Mouse (Mus musculus) hindbrain, embryonic 15.5 days (tissue): ENCODE measurements around the gene Gm29776. TPM values are rescaled to one million over a fixed set of nuclear protein-coding genes. Genes with fewer than 3 reads are reported as not detected.

Experiments
- ATAC-seq: fragments of 200-750 bp; cut with Nextera tagmentation; 2 replicates; pipeline ENCODE4 v1.8.0; 2017; ENCODE audit warnings: low read depth, moderate number of reproducible peaks, moderate TSS enrichment; ENCODE audit not compliant: low FRiP score
- H3K27ac ChIP-seq: fragments of 300-500 bp; sonication (generic); replicated peaks from 2 replicates; pipeline ENCODE4 v1.5.1; 2015; ENCODE audit warnings: mild to moderate bottlenecking, inconsistent platforms
- H3K27me3 ChIP-seq: fragments of 300-500 bp; sonication (generic); 2 replicates; pipeline ENCODE4 v1.6.1; 2015; ENCODE audit warnings: control low read depth, inconsistent platforms
- H3K36me3 ChIP-seq: fragments of 300-500 bp; sonication (generic); 2 replicates; pipeline ENCODE4 v1.6.1; 2015; ENCODE audit warnings: control low read depth, inconsistent platforms
- H3K4me1 ChIP-seq: fragments of 300-500 bp; sonication (generic); replicated peaks from 2 replicates; pipeline ENCODE4 v1.6.1; 2015; ENCODE audit warnings: control low read depth, inconsistent platforms
- H3K4me2 ChIP-seq: fragments of 300-500 bp; sonication (generic); 2 replicates; pipeline ENCODE4 v1.6.1; 2015; ENCODE audit warnings: moderate library complexity, mild to moderate bottlenecking, inconsistent platforms
- H3K4me3 ChIP-seq: fragments of 300-500 bp; sonication (generic); 2 replicates; pipeline ENCODE4 v1.5.1; 2015; ENCODE audit warnings: mild to moderate bottlenecking, inconsistent platforms
- H3K9ac ChIP-seq: fragments of 300-500 bp; sonication (generic); 2 replicates; pipeline ENCODE4 v1.6.1; 2015; ENCODE audit warnings: inconsistent platforms
- H3K9me3 ChIP-seq: fragments of 300-500 bp; sonication (generic); 2 replicates; pipeline ENCODE4 v1.6.1; 2016; ENCODE audit warnings: control low read depth, inconsistent platforms
- WGBS: fragments of 180-500 bp; shearing (Covaris S2); methylation state at CpG from one replicate; pipeline ENCODE4 v1.1.7; 2015; 5-methylcytosine and 5-hydroxymethylcytosine counted together
- polyA plus RNA-seq: library from polyadenylated mRNA; unstranded; fragments of >200 nt; fragmentation: Nextera tagmentation; extraction: Ambion mirVana; gene quantifications from 2 replicates; pipeline ENCODE4 v1.2.1, GENCODE M21; 2015

Gene Gm29776
- polyA plus RNA-seq, 1 experiment from 2014 or later: 0.30 TPM

- ATAC-seq: no peak
- no peak overlapping the region for H3K4me3 ChIP-seq
- no peaks in the 10 kb centered on the region for H3K9me3 ChIP-seq
- H3K4me1 ChIP-seq: no peaks in the 10 kb centered on the region
- no peak overlapping the region for H3K9ac ChIP-seq
- H3K36me3 ChIP-seq: no peaks in the 10 kb centered on the region
- no peak overlapping the region for H3K27ac ChIP-seq
- 58% methylated on average over 5 of the region's 5 CpGs for WGBS
- no peaks in the 10 kb centered on the region for H3K27me3 ChIP-seq
- no peak overlapping the region for H3K4me2 ChIP-seq
These were observed 7.2 kb upstream of the Gm29776 start for GRCm38 (mm10) chr14:54705844-54706243.

- Histone ChIP-seq H3K9ac (no peak overlapping the region), H3K36me3 (no peaks in the 10 kb centered on the region), H3K9me3 (no peaks in the 10 kb centered on the region), H3K4me1 (no peaks in the 10 kb centered on the region), H3K27me3 (no peaks in the 10 kb centered on the region), H3K27ac (no peak overlapping the region), H3K4me2 (no peak overlapping the region), H3K4me3 (no peak overlapping the region)
- no peak for ATAC-seq
- WGBS: 72% methylated on average over 10 of the region's 10 CpGs
These were observed 4.6 kb upstream of the Gm29776 start for GRCm38 (mm10) chr14:54703207-54703606.

- no peaks in the 10 kb centered on the region for H3K9me3 ChIP-seq
- no peak overlapping the region for H3K9ac ChIP-seq
- H3K36me3 ChIP-seq: no peaks in the 10 kb centered on the region
- no peak overlapping the region for H3K4me3 ChIP-seq
- 12% methylated on average over 6 of the region's 6 CpGs for WGBS
- no peak overlapping the region for H3K4me2 ChIP-seq
- no peaks in the 10 kb centered on the region for H3K4me1 ChIP-seq
- no peaks in the 10 kb centered on the region for H3K27me3 ChIP-seq
- ATAC-seq: no peak
- H3K27ac ChIP-seq: no peak overlapping the region
These were observed 2.7 kb upstream of the Gm29776 start for GRCm38 (mm10) chr14:54701298-54701697.

- WGBS: 63% methylated on average over 3 of the region's 3 CpGs
- no peaks in the 10 kb centered on the region for H3K9me3 ChIP-seq
- no peak overlapping the region for H3K27ac ChIP-seq
- H3K4me1 ChIP-seq: no peaks in the 10 kb centered on the region
- no peak overlapping the region for H3K9ac ChIP-seq
- no peak for ATAC-seq
- no peak overlapping the region for H3K4me3 ChIP-seq
- H3K4me2 ChIP-seq: no peak overlapping the region
- H3K36me3 ChIP-seq: no peaks in the 10 kb centered on the region
- H3K27me3 ChIP-seq: no peaks in the 10 kb centered on the region
These were observed 953 bp upstream of the Gm29776 start for GRCm38 (mm10) chr14:54699586-54699985.

GRCm38 (mm10) chr14:54696752-54697151 is 1.9 kb downstream of the Gm29776 start:
- H3K9ac ChIP-seq: no peak overlapping the region
- no peaks in the 10 kb centered on the region for H3K4me1 ChIP-seq
- 94% methylated on average over 4 of the region's 4 CpGs for WGBS
- H3K36me3 ChIP-seq: peaks cover 10% of the 10 kb centered on the region
- no peak overlapping the region for H3K4me3 ChIP-seq
- H3K27me3 ChIP-seq: no peaks in the 10 kb centered on the region
- no peak overlapping the region for H3K4me2 ChIP-seq
- no peak overlapping the region for H3K27ac ChIP-seq
- H3K9me3 ChIP-seq: no peaks in the 10 kb centered on the region
- no peak for ATAC-seq

- no peak overlapping the region for H3K27ac ChIP-seq
- H3K4me1 ChIP-seq: no peaks in the 10 kb centered on the region
- no peaks in the 10 kb centered on the region for H3K9me3 ChIP-seq
- H3K9ac ChIP-seq: no peak overlapping the region
- no peaks in the 10 kb centered on the region for H3K27me3 ChIP-seq
- H3K36me3 ChIP-seq: peaks cover 20% of the 10 kb centered on the region
- H3K4me3 ChIP-seq: no peak overlapping the region
- 85% methylated on average over 6 of the region's 6 CpGs for WGBS
- no peak for ATAC-seq
- H3K4me2 ChIP-seq: no peak overlapping the region
These were observed 3.6 kb downstream of the Gm29776 start for GRCm38 (mm10) chr14:54695042-54695441.

GRCm38 (mm10) chr14:54687251-54687650 is 11.4 kb downstream of the Gm29776 start:
- H3K27me3 ChIP-seq: no peaks in the 10 kb centered on the region
- H3K9ac ChIP-seq: peak overlapping the region; percentile 61
- H3K4me2 ChIP-seq: peak overlapping the region; percentile 63
- H3K36me3 ChIP-seq: peaks cover 26% of the 10 kb centered on the region
- H3K4me3 ChIP-seq: peak overlapping the region; percentile 92
- 8% methylated on average over 8 of the region's 8 CpGs for WGBS
- peak overlapping the region; percentile 71 for H3K27ac ChIP-seq
- H3K4me1 ChIP-seq: peaks cover 36% of the 10 kb centered on the region
- no peaks in the 10 kb centered on the region for H3K9me3 ChIP-seq
- no peak for ATAC-seq

GRCm38 (mm10) chr14:54686522-54687143 is 12.0 kb downstream of the Gm29776 start, which contains the start of gene Acin1:
Gene Acin1 (minus strand): TSS chr14:54686931.
- Histone ChIP-seq H3K4me3 (peak within 1 kb of the TSS; percentile 92), H3K36me3 (peaks cover 26% of the 10 kb centered on the region), H3K9ac (peak within 1 kb of the TSS; percentile 95), H3K4me1 (peaks cover 36% of the 10 kb centered on the region), H3K27ac (peak within 1 kb of the TSS; percentile 98), H3K27me3 (no peaks in the 10 kb centered on the region), H3K4me2 (peak within 1 kb of the TSS; percentile 63), H3K9me3 (no peaks in the 10 kb centered on the region)
- WGBS: under 1% methylated on average over 44 of the region's 44 CpGs
- ATAC-seq: peak; percentile 98

GRCm38 (mm10) chr14:54686063-54686521 is 12.5 kb downstream of the Gm29776 start, which contains the start of gene 1700123O20Rik:
Gene 1700123O20Rik (plus strand): TSS chr14:54686216.
- H3K4me2 ChIP-seq: peak within 1 kb of the TSS; percentile 63
- peak; percentile 82 for ATAC-seq
- WGBS: 1% methylated on average over 41 of the region's 41 CpGs
- H3K9ac ChIP-seq: peak within 1 kb of the TSS; percentile 95
- peak within 1 kb of the TSS; percentile 92 for H3K4me3 ChIP-seq
- no peaks in the 10 kb centered on the region for H3K27me3 ChIP-seq
- H3K9me3 ChIP-seq: no peaks in the 10 kb centered on the region
- peak within 1 kb of the TSS; percentile 98 for H3K27ac ChIP-seq
- peaks cover 36% of the 10 kb centered on the region for H3K4me1 ChIP-seq
- H3K36me3 ChIP-seq: peaks cover 26% of the 10 kb centered on the region

- H3K9me3 ChIP-seq: no peaks in the 10 kb centered on the region
- 13% methylated on average over 8 of the region's 8 CpGs for WGBS
- H3K27me3 ChIP-seq: no peaks in the 10 kb centered on the region
- peaks cover 19% of the 10 kb centered on the region for H3K36me3 ChIP-seq
- no peak for ATAC-seq
- peak overlapping the region; percentile 92 for H3K4me3 ChIP-seq
- peaks cover 36% of the 10 kb centered on the region for H3K4me1 ChIP-seq
- H3K27ac ChIP-seq: peak overlapping the region; percentile 98
- peak overlapping the region; percentile 63 for H3K4me2 ChIP-seq
- H3K9ac ChIP-seq: peak overlapping the region; percentile 95
These were observed 13.2 kb downstream of the Gm29776 start for GRCm38 (mm10) chr14:54685471-54685870.

- H3K27ac ChIP-seq: no peak overlapping the region
- peaks cover 30% of the 10 kb centered on the region for H3K36me3 ChIP-seq
- H3K27me3 ChIP-seq: no peaks in the 10 kb centered on the region
- peaks cover 25% of the 10 kb centered on the region for H3K4me1 ChIP-seq
- no peak overlapping the region for H3K4me3 ChIP-seq
- no peak overlapping the region for H3K4me2 ChIP-seq
- ATAC-seq: no peak
- H3K9ac ChIP-seq: no peak overlapping the region
- no peaks in the 10 kb centered on the region for H3K9me3 ChIP-seq
- 86% methylated on average over 3 of the region's 3 CpGs for WGBS
These were observed 16.2 kb downstream of the Gm29776 start for GRCm38 (mm10) chr14:54682396-54682795.

- WGBS: 77% methylated on average over 16 of the region's 16 CpGs
- ATAC-seq: peak; percentile 34; the same call in 1 of the 2 replicates
- no peaks in the 10 kb centered on the region for H3K27me3 ChIP-seq
- no peak overlapping the region for H3K4me3 ChIP-seq
- peaks cover 53% of the 10 kb centered on the region for H3K36me3 ChIP-seq
- 0 out of 2 replicates have a peak, but pooled peaks cover 8% of the 10 kb centered on the region for H3K4me1 ChIP-seq
- H3K4me2 ChIP-seq: no peak overlapping the region
- H3K27ac ChIP-seq: no peak overlapping the region
- H3K9me3 ChIP-seq: no peaks in the 10 kb centered on the region
- H3K9ac ChIP-seq: no peak overlapping the region
These were observed 19.9 kb downstream of the Gm29776 start for GRCm38 (mm10) chr14:54678657-54679304.
